Mouse (Mus musculus) kidney, adult 18-20 months (tissue): ENCODE measurements around the gene Gfi1.

Experiments used
- DNase-seq: peaks from one replicate; pipeline ENCODE4 v3.0.0; 2021

Gene Gfi1

DNA sequence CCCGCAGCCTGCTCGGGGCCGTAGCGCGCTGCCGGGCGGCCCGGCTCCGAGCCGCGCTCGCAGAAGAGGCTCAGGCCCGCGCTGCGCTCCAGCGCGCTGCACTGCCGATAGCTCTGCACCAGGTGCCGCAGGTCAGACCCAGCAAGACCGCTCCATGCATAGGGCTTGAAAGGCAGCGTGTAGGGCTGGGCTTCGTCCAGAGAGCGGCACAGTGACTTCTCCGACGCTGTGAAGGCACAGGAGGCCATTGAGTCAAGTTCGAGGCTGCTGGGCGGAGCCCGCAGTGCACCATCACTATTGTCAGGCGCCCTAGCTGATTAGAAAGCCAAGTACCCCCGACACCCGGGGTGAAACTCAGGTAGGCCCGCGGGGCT lies 4.2 kb downstream of the Gfi1 start:
- peak; percentile 8 for DNase-seq

GRCm38 (mm10) chr5:107720991-107721637 lies 4.7 kb downstream of the Gfi1 start:
- DNase-seq: no peak

- DNase-seq: no peak
Observed at GRCm38 (mm10) chr5:107720511-107720910, 5.3 kb downstream of the Gfi1 start.

GRCm38 (mm10) chr5:107719786-107720185 lies 6.0 kb downstream of the Gfi1 start:
- no peak for DNase-seq

GRCm38 (mm10) chr5:107719209-107719608 lies 6.6 kb downstream of the Gfi1 start:
- no peak for DNase-seq

GRCm38 (mm10) chr5:107717871-107718361 lies 7.9 kb downstream of the Gfi1 start:
- no peak for DNase-seq

DNA sequence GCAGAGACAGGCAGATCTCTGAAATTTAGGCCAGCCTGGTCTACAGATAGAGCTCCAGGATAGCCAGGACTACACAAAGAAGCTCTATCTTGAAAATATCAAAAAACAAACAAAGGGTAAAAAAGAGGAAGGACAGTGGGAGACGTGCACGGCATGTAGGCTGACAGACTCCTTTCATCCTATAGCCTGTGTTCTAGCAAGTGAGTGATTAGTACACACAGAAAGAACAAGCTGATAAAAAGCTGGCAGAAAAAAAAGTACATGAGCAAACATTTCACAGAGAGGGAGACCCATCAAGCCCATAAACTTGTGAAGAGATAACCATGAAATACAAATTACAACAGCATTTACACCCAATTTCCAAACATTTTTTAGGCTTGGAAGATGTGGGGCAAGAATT lies 14.1 kb downstream of the Gfi1 start:
- DNase-seq: no peak

- no peak for DNase-seq
Observed at GRCm38 (mm10) chr5:107708124-107708797, 17.6 kb downstream of the Gfi1 start.

DNA sequence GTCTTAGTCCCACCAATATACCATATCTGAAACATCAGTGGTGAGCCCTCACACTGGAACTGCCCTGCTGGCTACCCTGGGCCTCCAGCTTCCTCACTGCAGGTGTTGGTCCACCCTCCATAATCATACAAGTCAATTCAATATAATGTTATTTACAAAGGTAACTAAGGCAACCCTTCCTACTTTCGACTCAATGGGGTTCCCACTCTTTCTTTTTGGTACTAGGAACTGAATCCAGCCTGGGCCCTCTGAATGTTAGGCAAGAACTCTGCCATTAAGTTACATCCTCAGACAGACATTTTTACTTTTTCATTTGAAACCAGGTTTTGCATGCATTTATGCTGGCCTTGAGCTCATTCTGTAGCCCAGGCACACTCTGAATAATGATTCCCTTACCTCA lies 19.6 kb downstream of the Gfi1 start:
- no peak for DNase-seq

- no peak for DNase-seq
Observed at GRCm38 (mm10) chr5:107705756-107706155, 20.1 kb downstream of the Gfi1 start.

- DNase-seq: no peak
Observed at GRCm38 (mm10) chr5:107703207-107703763, 22.6 kb downstream of the Gfi1 start.

DNA sequence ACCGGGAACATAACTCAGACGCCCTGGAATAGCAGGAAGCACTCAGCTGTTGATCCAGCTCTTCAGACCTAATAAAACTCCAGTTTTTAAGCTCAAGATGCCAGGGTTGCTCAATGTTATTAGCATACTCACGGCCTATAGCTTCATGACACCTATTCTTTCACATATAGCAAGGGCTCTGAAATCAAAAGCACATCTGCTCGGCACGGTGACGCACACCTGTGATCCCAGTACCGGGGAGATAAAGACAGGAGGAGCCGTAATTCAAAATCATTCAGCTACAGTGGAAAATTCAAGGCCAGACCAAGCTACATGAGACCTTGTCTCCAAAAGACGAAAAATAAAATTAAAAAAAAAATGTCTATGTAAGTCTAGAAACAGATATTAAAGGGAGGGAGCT lies 24.2 kb downstream of the Gfi1 start:
- DNase-seq: no peak

- no peak for DNase-seq
Observed at GRCm38 (mm10) chr5:107700873-107701272, 25.0 kb downstream of the Gfi1 start.

GRCm38 (mm10) chr5:107698888-107699287 lies 26.9 kb downstream of the Gfi1 start:
- no peak for DNase-seq

DNA sequence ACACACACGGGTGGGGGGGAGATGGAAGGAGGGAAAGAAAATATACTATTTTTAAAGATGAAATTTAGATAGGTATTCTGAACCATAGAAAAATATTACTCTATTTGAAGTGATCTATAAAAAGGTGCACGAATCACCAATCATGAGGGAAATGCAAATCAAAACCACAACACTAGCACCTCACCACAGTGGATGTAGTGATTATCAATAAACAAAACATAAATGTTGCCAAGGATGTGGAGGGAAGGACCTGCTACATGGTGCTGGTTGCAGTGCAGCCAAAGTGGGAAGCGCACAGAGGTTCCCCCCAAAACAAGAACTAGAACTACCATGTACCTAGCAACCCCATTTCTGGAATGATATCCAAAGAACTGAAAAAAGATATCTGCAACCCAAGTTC lies 30.8 kb downstream of the Gfi1 start:
- no peak for DNase-seq

DNA sequence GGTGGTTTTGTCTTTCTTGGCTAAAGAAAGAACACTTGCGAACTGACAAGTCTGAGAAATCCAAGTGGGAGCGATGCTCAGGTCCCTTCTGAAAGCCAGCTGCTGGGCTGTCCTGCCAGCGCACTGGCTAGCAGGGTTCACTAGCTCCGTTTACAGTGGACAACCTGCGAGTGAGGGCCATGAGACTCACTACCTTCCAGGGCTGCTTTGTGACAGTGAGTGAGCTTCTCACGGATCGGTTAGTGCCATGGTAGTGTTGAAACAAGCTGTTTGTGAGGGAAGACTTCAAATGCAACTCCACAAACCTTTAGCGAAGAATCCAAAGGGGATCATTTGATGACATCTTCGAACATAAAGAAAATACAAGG lies 37.4 kb downstream of the Gfi1 start:
- DNase-seq: no peak

DNA sequence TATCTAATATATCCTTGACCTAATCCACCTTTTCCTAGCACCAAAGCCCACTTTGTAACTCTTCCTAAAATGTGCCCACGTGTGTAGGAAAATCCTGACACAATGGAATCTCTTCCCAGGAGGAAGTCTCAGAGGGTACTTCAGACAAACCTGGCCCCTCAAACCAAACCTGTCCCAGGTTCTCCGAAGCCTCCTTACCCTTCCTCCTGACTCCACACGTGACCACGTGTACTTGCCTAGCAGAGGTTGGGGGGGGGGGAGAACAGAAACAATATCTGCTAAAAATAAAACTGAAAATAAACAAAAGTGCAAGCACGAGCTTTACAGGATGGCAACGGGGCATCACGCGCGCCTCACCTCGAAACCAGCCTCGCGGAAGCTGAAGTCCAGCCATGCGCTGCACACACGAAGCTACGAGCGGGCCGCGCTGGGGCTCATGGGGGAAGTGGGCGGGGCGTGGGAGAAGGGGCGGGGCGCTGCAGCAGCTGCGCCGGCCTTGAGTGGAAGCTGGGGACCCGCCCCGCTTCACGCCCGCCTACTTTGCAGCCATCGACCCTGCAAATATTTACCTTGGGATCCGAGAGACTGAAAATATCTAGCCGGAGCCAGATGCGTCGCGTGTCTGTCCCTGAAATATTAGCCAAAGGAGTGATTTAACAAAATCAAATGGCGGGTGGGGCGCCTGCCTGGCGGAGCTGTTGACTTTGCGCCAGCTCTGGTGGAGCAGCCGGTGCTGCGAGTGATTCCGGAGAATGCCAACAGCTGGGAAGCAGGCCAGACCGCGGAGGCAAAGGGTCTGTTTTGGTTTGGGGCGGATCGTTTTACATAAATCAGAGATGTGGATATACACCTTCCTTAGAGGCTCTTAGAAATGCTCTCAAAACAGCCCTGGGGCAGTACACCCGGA lies 38.0 kb downstream of the Gfi1 start:
- peak; percentile 63 for DNase-seq

DNA sequence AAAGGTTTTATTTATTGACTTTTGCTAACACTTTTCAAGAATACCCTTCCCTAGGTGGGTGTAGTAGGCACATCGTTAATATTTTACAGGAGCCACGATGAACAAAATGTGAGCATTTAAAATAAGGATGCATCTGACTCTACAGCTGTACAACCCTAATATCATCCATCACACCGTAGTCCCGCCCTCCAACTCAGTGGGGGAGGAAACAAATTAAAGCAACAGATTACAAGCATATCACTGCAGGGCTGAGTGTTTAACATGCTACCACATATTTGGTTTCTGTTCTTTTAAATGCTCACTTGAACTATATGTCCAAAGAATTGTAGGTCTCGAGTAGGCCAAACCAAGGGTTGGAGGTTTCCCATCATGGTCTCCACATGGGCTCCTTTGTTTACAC lies 38.7 kb downstream of the Gfi1 start:
- DNase-seq: no peak

DNA sequence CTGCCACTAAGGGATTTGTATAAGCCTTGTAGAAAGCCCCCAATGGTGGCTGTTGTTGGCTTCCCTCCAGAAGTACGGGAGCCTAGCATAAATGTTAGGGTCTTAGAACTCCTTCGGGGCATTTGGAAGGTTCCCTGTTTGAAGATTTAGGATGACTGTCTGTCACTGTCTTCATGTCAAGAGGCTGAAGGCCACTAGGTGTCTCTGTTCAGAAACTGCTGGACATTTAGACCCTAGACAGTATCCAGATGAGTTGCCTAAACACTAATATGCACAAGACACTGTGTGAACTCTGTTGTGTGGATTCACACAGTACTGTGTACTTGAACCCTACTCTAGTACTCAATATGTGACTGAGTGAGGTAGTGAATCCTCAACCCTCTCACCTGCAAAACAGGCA lies 41.5 kb downstream of the Gfi1 start:
- DNase-seq: no peak

GRCm38 (mm10) chr5:107681300-107681699 lies 44.5 kb downstream of the Gfi1 start:
- no peak for DNase-seq

DNA sequence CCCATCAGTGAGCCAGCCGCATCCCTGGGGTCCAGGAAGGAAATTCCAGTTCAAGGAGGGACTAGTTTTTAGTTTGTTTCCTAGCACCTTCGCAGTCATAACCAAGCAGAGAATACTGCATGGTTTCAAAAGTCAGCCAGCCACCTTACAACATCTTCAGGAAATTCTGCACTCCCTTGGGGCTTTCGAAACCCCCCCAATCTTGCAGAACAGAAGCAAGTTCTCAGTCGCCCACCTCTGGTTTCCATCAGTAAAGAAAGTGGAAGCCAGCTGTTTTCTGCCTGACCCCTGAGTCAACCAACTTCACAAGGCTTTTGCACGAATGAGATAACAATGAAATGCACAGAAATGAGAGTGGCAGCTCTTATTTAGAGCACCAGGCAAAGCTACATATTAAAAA lies 47.4 kb downstream of the Gfi1 start:
- no peak for DNase-seq
